Mouse (Mus musculus): ENCODE measurements around the gene Gm21118.
"Not testable (repeated sequence)": the region's sequence is repeated elsewhere in the genome, so short reads cannot be mapped to it uniquely, and the experiment has no call there.

Gm21118 gene

DNA sequence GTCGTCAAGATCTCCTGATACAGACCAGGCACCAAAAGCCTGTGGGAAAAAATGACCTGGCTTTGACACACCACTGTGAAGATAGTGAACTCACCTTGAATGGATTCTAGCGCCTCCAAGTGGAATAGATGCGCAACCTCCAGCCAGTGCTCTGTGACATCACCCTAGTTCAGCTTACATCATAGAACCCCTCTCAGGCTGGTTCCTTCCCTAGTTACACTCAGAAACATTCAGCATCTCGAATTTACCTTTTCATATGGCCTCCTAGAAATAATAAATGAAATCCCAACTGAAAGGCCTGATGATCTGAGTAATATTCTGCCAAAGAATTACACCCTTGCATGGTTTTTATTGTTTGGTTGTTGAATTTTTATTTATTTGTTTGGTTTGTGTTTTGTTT, at the start of gene Gm21118:
Gene Gm21118, minus strand, starts transcription at position 101 of the 400 bp plus-strand sequence.
- not testable (repeated sequence) for DNase-seq (ENCODE audit: low spot score in 2 of 2)

- DNase-seq (ENCODE audit: low spot score in 2 of 2): not testable (repeated sequence)
Measured at GRCm38 (mm10) chrY:70303187-70303586, 29.7 kb upstream of the Gm21118 start, which contains the start of the genes Gm29423 and Gm29644. TSS of gene Gm29423 (minus strand) at chrY:70303287. TSS of gene Gm29644 (minus strand) at chrY:70303343.
